Mouse (Mus musculus) cerebellum, adult 2 months (tissue): ENCODE measurements around the gene Gpr61.

Experiments used
- CTCF ChIP-seq: fragments of 200-500 bp; IDR thresholded peaks from 2 replicates; pipeline ENCODE4 v1.5.1; 2011; ENCODE audit warnings: low read depth, mild to moderate bottlenecking, control low read depth, low read length, moderate library complexity, borderline replicate concordance; ENCODE audit not compliant: insufficient read depth
- POLR2A ChIP-seq: fragments of 200-500 bp; IDR thresholded peaks from 2 replicates; pipeline ENCODE4 v1.6.1; 2011; ENCODE audit warnings: low read length, control low read depth, borderline replicate concordance; ENCODE audit not compliant: insufficient read depth

DNA sequence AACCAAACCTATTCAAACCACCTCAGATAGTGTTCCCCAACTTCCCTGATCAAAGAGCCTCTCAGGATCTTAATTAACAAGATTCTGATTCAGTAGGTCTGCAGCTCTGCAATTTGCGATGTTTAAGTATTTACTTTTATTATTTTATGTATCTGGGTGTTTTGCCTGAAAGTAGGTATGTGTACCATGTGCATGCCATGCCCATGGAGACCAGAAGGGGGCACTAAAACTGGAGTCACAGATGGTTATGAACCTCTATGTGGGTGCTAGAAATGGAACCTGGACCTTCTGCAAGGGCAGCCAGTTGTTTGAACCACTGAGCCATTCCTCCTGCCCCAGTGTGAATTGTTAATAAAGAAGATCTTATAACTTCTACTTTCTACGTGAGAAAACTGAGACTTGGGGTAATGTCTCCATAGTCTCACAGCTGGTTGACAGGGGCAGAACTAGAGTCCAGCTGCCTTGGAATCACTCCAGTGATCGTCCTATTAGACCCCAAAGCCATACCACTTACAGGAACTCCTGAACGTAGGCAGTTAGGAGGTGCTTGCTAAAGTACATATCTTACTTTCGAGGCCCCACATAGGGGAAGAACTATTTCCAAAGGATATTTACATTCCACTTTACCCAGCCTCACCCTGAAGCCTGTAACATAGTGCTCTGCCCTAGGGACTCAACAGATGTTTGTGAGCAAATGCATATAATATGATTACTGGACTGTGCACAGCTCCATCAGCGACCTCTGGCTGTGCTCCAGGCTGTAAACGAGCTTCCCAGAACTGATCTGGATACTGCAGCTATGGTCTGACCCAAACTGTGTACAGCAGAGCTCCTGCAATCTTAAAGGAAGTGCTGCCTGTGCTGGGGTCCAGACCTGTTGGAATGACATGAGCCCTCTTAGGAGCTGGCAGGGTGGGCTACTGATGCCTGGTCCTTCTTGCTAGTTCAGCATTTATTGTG, 24.4 kb upstream of the Gpr61 start:
- no peak for TF ChIP-seq CTCF
- no peak for TF ChIP-seq POLR2A
